Mouse (Mus musculus) Muller cell, postnatal 12 days (primary cell): ENCODE data around the gene Susd4.

Experiments used
- DNase-seq: peaks from one replicate; pipeline ENCODE4 v3.0.0-alpha.2; 2015; ENCODE audit errors: inconsistent ontology term

Gene Susd4

DNA sequence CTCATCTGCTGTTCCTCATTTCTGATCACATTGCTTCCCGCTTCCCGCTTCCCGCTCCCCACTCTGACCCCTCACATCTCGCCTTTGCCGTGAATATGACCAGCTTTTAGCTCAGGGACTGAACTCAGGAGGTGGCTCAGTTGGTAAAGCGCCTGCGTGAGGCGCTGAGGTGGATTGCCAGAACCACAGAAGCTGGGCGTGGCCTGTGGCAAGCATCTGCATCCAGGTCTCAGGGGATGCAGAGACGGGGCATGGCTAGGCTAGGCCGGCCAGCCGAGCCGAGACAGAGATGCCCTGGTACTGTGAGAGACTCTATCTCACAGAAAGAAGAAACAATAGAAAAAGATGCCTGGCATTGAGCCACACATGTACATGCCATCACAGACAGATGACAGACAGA, 93.0 kb downstream of the Susd4 start:
- no peak for DNase-seq

DNA sequence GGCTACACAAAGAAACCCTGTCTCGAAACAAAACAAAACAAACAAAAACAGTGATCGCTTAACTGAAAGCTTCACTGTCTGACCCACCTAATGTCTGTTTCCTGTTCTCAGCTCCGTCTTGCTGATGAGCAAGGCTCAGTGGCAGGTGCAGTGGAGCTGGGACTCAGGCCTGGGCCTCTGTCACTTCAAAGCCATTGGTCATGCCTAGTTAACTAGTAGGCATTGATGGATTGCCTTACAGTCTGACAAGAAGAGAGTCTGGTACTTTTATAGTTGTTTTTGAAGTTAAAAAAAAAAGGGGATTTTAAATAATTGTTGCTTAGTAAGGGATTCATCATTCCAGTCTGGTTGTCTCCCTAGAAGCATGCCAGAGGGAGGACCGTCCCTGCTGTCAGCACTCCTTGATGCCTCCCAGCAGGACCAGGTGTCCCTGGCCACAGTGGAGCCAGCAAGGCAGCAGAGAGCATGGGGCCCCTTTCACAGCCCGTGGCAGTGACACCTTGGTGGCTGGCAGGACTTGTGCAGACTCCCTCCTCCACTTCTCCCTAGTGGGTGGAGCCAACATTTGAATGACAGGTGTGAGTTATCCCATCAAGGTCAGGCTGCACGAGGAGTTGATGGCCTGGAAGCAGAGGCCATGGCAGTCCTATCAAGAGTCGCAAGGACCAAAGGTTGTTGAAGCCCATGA, 98.2 kb downstream of the Susd4 start:
- no peak for DNase-seq

DNA sequence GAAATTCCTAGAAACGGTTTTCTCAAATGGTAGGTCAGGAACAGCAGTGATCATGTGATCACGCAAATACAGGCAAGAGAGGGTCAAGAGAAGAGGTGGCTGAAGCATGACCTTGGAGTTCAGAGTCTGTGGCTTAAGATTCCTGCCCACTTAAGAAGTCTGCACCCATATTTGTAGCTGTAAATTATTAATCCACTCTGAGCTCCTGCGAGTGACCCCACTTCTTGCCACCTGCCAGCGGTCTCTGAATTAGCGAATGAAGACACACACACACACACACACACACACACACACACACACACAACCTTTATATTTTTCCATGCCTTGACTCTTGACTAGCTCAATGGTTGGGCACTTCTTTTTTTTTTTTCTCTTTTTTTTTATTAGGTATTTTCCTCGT, 99.7 kb downstream of the Susd4 start:
- no peak for DNase-seq

DNA sequence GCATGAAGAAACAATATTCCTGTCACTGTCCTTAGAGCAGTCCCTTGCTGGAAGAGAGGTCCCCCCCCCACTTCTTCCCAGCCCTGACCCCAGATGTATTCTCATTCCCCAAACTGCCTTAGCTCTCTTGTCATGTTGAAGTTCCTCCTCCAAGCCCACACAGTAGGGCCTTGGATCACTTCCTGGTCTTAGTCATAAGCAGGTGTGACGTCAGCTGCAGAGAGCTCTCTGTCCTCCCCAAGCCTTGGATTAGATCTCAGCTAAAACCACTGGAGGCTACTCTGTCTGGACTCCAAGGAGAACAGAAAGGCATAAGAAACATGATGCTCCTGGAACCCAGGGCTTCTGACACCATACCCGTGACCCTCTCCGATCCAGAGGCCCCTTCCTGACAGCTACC, 104.2 kb downstream of the Susd4 start:
- no peak for DNase-seq

DNA sequence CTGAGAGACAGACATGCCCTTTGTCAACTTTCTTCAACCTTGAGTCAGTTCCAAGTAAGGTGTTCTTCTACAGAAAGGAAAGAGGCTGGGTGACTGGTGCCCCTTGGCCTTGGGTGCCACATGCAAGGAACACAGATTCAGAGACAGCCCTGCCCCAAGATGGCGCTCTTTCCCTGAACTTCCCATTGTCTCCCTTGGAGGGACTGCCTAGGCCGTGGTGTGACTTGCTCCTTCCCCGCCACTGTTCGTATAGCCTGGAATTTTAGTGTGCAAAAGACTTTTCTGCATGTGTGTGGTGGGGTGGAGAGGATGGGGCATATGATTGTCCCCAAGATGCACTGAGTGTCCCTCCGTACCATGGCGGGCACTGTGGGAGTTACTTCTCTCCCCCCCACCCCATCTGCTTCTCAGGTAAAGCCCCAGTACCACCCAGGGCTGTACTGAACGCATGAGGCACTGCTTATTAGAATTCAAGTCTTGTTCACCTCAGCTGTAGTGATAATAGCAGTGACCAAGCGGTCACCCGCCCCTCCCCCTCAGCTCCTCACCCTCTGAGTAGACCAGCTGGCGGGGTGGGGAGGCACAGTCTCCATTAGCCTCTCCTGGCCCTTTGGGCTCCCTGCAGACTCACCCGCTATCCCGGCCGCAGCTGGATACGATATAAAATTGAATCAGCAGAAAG, 104.9 kb downstream of the Susd4 start:
- no peak for DNase-seq

DNA sequence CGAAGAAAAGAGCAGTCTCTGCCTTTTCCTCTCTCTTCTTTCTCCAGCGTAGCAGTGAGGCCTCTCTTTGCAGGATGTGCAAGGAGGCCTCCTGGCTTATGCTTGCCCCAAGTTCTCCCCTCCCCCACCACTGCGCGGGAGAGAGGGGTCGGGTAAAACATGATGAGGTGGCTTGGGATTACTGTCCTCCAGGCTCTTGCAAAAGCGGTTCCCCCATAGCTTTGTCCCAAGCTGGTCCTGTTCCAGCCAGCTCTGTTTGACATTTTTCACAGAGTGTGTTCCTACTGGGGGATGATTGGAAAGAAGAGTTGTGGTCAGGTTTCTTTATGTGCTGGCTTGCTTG, 105.4 kb downstream of the Susd4 start:
- no peak for DNase-seq

DNA sequence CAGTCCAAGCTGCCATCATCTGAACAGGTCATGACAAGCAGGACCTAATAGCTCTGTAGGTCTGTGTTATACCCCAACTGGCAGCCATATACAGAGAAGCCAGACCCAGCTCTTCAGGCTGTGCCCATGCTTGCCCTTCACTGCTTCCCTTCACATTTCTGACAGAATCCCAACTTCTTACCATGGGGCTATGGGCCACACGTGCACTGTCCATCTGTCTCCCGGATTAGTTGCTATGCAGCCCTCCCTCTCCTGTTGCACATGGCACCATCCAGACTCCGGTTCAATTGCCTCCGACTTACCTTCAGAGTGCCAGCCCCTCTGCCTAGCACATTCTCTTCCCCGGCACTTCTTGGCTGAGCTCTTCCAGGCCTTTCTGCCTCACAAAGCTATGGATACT, 114.5 kb downstream of the Susd4 start:
- no peak for DNase-seq

DNA sequence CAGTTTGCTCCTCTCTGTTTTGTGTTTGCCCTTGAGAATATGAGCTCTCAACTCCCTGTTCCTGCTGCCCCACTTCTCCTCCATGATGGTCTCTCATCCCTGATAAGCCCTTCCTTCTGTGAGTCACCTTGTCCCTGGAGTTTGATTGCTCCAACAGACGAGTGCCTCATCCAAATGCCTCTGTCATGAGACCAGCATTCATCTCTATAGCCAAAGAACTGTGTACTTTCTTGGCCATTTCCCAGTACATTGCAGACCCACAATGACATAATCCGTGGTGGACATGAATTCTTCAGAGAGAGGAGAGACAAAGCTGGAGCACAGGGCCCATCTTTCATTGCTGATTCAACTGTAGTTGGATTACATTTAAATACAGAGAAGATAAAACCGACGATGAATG, 115.1 kb downstream of the Susd4 start:
- peak; percentile 65 for DNase-seq

DNA sequence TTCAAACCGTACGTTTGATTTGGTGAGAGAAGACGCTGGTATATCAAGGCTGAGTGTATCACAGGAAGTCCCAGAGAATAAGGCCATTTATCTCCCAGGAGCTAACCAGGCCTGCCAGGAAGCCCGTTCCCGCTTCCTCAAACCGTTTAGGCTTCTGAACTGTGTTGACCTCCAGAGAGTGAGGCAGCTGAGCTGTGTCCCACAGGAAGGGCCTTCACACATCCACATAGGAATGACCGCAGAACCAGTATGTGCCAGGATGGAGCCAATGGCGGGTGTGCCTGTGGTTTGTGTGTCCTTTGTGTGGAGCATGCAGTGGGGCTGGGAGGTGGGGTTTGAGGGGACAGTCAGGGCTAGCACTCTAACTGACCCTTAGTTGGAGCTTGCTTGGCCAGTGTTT, 117.6 kb downstream of the Susd4 start:
- DNase-seq: no peak

DNA sequence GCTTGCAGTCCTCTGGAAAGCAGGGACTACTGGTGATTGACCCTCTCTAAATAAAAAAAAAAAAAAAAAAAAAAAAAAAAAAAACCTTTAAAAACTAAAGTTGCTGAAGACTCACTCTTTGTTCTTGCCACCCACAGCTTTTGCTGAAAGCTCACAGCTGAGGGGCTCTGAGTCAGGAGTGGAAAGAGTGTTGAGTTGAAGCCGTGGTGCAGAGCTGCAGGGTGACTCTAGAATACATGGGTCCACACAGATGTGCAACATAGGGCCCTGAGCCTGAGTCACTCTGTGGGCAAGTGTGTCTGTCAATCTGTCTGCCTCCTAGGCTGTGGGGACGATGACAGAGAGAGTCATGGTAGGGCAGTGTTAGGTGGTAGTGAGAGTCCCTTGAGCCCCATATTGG, 119.0 kb downstream of the Susd4 start:
- DNase-seq: peak; percentile 12

DNA sequence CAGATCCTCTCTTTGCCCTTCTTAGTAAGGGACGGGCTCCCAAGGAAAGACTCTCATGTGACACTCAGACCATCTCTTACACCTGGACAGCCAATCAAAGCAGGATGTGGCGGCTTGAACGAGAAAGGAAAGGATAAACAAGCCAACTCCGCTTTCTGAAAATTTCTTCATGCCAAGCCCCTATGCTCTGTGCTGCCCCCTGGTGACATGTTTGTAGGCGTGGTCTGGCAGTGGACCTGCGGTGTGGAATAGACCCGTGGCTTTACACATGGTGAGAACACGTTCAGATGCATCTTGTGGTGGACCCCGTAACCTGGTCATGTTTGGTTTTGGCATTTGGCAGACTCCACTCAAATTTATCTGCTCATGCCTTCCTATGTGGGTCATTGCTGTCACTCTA, 132.0 kb downstream of the Susd4 start:
- no peak for DNase-seq

DNA sequence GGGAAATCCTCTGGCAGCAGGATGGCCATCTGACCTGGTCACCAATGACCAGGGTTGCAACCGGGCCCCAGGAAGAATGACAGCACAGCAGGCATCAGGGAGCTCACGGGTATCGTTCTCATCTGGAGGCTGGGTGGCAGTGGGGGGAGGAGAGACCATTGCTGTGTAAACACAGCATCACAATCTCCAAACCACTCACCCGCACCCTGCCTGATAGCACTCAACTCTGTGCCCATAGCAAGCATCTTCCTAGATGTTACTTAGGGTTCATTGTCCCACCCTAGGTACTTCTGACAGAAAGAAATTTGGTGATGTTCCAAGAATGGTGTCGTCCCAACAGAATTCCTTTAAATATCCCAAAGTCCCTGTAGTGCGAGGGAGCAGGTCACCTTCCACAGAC, 133.4 kb downstream of the Susd4 start:
- DNase-seq: no peak

DNA sequence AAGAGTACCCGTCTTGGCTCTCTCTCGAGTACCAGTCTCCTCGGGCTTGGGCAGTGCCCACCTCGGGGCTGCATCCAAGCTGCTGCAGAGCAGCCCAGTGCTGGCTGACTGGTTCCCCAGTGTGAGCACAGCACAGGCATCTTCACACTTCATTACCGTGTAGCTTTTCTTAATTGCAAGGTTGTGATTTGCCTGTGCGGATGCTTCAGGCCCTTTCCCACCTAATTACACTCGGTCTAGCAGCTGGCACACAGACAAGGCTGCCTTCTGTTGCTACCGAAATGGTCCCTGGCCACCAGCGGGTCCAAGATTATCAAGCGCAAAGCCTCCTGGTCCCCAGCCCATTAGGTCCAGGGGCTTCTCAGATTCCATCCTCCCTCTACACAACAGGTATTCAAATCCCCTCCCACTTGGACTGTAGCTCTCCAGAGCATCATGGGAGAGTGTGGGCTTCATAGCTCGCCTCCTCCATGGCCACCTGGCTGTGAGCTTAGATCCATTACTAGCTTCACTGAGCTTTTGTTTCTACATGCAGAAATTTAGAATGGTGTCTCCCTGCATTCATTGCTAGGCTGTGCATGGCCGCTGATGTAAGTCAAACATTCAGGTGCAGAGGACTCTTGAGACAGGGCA, 134.0 kb downstream of the Susd4 start:
- no peak for DNase-seq

DNA sequence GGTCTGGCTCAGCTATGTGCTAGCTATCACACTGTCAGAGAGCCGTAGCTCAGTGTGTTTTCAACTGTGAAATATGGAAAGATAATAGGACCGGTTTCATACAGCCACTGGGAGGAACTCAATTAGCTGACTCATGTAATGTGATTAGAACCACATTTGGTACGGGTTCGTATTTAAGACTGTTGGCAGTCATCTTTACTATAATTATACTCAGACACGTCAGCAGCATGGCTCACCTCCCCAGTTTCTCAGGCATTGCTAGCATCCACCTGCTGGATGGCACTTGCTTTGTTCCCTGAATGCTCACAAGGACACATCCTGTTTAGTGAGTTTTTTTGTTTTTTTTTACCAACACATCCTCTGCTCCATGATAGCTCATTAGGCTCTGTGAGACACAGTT, 138.4 kb downstream of the Susd4 start:
- peak; percentile 45 for DNase-seq

DNA sequence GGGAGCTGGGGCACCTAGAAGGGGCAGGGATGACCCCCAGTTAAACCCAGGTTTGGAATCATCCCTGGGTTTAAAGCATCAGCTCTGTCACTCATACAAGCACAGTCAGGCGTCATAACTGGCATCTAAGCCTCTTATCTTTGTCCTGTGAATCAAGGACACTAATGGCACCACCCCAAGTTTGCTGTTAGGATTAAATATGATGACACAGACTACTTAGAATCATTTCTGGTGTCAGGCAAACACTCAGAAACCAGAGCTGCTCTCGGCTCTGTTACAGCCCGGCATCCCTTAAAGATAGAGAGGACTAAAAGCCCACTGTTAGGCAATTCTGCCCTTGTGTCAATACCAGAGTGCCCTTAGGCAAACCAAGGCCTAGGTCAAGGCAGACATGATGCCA, 139.2 kb downstream of the Susd4 start:
- DNase-seq: no peak

DNA sequence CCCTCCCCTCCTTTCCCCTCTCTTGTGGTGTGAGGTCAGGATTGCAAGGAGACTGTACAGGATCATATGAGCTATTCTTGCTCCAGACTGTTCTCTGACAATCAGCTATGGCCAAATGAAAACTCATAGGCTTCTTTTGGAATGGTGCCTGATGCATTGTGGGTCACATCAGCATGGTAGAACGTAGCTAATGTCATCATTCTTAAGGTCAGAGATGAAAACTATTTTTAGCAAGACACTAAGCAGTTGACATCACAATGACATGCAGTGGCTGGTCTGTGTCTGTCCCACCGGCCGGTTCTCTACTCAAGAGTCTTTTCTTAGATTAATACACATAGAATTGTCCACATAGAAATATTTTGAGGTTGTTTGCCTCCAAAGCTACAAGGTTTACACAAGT, 142.0 kb downstream of the Susd4 start:
- no peak for DNase-seq

DNA sequence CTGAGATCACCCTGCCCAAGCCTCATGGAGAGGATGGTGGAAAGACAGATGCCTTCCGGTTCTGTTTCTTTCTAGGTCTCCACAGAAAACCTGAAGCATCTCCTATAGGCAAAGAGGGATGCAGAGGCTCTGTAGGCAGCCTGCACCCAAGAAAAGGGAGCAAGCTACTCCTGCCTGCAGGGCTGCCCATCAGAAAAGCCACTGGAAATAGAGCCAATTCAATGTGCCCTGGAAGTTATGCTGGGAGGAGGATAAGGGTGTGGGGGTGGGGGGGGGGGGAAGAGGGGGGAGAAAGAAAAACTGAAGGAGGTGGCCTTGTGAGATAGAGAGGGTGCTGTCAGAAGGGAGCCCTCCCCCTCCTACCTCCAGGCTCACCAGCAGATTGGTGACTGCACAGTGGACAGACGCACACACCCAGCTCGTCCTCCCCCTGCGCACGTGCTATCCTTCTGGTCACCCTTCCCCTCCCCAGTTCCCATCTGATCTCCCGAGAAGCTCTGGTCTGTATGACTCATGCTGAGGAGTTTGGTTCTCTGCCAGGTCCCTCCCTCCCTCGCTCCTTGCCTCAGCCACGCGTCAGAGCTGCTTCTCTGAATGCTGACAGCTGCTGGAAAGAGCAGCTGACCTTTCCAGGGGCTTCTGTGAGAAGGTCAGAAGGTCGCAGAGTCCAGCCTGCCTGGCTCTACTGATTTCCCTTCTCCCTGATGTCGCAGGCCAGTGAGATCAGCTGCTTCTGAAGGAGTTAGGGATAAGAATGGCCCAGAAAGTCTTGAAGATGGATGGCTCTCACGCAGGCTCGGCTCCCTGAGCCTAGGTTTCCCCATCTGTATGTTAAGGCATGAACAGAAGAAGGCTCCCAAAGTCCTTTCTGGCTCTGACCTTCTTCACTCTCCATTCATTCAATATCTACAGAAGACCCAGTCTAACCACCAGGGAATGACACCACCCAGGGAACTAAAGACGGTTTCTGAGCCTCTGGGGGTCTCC, 144.7 kb downstream of the Susd4 start:
- DNase-seq: peak; percentile 97

DNA sequence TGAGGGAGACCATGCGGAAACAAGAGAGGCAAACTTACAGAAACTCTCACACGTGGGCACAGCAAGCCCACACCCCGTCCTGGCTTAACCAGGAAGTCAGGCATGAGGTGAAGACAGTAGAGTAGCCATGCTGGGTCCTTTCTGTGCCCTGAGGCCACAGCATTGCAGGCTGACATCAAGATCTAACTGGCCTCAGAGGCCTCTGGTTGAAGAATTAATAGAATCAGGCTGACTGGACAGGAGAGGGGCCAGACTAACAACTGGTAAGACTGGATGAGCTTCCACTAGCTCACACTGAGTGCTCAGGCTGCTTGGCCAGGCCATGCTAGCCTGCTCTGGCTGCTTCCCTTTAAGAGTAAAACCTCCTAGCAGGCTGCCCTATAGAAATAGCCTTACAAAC, 145.4 kb downstream of the Susd4 start:
- DNase-seq: no peak

DNA sequence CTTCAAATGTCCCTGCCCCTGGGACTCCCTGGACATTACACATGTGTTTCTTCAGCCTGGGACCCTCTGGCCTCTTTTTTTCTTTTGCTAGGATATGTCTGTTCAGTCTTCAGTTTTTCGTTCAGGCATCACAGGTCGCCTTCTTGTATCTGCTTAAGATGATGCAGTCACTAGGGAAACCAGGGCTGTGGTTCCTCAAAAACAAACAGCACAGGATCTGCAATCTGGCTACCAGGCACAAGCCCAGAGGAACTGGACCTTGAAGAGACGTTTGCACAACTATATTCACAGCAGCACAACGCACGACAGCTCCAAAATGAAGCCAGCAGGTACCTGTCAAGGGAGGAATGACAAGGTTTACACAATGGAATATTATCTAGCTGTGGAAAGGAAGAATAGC, 145.9 kb downstream of the Susd4 start:
- DNase-seq: no peak

DNA sequence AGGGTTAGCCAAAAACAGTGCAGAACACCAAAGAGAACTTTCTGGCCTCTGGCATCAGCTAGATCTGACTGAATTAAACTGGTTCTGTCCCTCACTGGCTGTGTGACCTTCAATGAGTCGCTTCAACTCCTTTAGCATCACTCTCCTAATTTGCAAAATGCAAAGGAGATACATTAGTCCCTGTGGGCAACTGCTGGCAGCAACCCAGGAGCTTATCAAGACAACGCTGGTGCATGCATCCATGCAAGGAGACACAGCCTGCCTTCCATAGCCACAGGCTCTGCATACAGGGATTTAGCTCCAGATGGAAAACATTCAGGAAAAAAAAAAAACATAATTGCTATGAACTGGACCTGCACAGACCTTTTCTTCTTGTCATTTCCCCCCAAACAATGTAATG, 148.9 kb downstream of the Susd4 start:
- DNase-seq: no peak

DNA sequence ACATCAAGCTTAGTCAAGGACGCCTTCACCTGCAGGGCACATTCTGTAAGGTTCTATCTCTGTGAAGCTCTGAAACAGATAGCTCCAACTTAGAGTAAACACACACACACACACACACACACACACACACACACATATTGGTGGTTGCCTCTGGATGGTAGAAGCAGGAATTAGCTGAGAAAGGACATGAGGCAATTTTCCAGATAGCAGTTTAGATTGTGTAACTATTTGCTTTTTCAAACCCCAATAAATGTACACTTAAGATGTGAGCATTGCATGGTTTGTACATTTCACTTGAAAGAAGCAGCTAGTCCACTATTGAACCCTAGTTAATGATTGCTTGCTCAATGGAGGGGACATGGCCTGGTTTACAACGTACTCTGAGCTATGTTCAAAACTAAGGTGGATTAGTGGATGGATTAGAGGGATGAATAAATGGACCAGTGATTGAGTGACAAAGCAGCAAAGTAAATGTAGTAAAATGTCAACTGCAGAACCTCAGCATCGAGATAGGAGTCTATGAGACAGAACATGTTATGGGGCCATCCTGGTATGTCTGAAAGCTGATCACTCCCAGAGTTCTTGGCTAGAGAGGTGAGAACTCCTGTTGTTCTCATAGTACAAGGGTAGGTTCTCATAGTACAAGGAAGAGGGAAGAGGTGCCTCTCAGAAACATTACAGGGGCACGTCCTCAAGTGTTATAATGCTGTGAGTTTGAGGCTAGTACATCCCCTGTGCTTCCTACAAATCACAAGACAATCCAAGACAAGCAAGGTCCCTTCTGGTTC, 150.7 kb downstream of the Susd4 start:
- DNase-seq: no peak
